Mouse (Mus musculus) gonadal fat pad, adult 2 months (tissue): ENCODE results near the gene 6030445D17Rik. TPM values are rescaled to one million over a fixed set of nuclear protein-coding genes. Genes with fewer than 3 reads are reported as not detected.

ENCODE experiments used
- DNase-seq: peaks from one replicate; pipeline ENCODE4 v3.0.0-alpha.2; 2012; ENCODE audit warnings: low read depth
- polyA plus RNA-seq: library from polyadenylated mRNA; depleted of rRNA; stranded (reverse); fragments of >200 nt; gene quantifications from 2 replicates; pipeline ENCODE4 v1.2.3, GENCODE M21; 2012; rRNA removed

6030445D17Rik gene
- polyA plus RNA-seq, 1 experiment, result 0.46 TPM

DNA sequence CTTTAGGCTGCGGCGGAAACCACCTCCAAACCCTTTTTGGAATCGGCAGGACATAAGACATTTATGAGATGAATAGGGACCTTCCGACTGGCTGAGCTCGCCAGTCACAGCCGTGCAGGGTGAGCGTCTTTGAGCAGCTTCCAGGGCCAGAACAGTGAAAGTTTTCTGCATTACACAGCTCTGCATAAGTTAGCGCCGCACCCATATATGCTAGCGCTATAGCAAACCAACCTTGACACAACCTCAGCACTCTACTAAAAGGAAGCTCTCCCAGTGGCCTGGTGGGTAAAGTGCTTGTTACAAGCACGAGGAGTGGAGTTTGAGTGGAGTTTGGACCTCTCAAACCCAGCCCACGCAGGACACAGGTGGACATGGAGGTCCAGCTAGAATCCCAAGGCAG is 2.8 kb upstream of the 6030445D17Rik start:
- no peak for DNase-seq

DNA sequence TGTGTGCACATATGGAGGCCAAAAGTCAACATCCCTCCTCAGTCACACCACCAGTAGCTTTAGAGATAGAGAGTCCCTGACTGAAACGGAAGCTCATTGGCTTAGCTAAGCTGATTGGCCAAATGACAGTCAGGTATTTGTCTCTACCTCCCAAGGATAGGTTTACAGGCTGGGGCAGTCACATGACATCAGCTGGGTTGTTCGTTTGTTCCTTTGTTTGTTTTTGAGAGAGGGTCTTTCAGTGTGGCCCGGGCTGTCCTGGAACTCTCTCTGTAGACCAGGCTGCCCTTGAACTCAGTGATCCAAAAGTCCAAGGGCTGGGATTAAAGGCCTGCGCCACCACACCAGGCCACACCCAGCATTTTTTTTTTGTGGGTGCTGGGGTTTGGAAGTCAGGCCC is 844 bp upstream of the 6030445D17Rik start:
- DNase-seq, result no peak

DNA sequence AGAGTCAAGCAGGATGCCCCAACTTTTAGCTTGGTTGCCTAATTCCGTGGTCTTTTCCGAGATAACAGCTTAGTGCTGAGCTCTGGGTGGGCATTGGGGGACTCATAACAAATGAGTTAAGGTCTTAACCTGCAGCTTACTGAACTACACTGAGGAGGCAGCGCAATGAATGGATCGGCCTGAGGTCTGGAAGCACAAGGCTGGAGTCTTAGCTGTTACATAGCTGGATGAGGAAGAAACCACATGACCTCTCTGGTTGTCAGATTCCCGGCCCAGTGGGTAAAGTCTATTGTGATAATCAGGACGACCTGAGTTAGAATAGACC is 327 bp upstream of the 6030445D17Rik start:
- no peak for DNase-seq

DNA sequence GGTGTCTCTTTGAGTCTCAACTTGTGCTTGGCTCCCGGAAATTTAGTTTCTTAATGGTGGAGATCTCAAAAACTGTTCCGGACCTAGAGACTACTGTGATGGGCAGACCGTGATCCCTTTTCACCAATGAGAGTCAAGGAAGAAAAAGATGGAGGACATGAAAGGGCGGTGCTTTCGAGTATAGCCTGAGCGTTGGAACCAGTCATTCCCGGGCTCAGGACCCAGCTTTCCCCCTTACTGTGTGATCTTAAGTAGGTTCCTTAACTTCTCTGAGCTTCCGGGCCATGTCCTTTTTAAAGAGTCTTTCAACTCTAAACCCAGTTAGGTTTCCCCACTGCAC is 759 bp downstream of the 6030445D17Rik start:
- DNase-seq, result no peak

DNA sequence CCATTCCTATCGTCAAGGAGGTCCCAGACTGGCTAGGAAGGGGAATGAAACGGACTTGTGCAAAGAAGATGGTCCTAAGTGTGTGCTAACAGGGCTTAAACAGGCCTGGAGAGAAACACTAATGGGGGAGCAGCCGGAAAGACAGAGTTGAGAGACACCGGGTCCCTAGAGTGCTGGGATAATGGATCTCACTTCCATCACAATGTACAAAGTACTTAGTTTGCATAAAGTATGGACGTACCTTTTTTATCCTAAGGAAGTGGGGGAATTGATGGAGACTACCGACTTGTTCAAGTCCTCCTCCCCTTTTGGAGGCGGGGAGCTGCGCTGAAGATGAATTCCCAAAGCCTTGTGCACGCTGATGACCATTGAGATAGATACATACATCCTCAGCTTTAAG is 1.4 kb downstream of the 6030445D17Rik start:
- DNase-seq, result no peak

DNA sequence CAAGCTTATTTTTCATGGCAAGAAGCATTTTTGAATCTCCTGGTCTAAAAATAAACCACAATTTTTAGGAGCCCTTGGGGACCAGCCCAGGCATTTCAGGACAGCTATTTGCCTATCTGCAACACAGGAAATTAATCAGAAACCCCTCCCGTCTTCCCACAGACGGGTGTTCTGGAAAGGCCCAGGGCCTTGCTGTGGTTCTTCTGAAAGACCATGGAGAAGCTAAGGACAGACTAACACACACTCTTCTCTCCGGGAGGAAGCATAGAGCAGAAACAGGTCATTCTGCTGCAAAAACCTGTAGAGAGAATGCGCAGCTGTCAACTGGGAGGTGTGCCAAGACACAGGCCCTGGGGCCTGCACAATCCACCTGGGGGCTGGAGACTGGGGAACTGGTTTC is 4.2 kb downstream of the 6030445D17Rik start:
- DNase-seq, result no peak

DNA sequence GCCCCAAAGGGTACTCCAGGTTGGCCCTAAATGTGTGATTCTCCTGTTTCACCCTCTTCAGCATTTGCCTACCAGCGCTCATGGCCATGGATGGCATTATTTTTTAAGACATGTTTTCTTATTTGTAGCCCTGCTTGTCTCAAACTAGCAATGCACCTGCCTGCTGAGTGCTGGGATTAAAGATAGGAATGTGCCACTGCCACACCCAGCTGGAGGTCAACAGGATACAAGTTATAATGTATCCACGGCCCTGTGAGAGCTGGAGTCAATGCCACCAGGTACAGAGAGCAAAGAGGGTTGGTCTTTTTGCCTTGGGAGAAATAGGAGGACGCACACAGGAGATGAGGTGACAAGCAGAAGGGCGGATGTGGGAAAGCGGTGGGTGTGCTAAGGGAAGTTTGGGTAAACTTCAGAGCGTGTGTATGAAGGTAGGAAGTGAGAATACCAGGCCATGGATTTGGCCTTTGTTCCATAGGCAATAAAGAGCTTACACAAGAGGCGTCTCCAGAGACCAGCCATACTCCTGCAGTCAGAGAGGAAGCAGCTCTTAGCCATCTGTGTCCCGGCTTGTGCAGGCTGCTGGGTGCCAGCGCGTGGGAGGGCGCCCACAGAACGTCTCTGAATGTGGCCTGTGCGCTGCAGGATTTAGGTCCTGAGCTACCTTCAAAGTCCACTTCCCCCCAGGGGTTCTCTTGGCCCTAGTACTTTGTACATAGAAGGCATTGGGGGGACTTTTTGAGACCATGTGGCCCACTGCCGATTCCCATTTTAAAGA is 6.7 kb downstream of the 6030445D17Rik start:
- peak; percentile 84 for DNase-seq

DNA sequence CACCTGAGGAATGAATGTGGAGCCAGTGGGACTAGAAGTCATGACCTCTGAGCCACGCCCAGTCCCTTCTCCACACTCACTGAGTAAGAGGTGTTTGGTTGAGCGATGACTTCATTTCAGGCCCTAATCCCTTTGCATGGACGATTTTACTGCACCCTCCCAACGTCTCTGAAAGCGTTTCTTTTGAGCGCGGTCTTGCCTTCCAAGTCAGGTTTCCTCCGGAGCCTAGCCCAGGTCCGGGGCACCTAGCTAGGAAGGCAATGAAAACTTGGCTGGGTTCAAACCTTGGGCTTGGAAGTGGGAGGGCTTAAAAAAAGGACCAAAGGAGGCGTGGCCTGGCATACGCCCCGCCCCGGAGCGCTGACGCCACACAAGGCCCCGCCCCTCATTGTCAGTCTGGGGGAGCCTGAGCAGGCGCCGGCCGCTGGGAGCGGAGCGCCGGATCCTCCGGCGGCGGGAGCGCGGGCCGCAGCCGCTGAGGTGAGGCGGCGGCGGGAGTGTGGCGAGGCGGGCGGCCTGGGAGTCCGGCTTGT is 7.4 kb downstream of the 6030445D17Rik start, which contains the start of gene Luzp1:
TSS of gene Luzp1 (plus strand) at position 391 of the 533 bp plus-strand sequence.
- DNase-seq, result peak; percentile 67

DNA sequence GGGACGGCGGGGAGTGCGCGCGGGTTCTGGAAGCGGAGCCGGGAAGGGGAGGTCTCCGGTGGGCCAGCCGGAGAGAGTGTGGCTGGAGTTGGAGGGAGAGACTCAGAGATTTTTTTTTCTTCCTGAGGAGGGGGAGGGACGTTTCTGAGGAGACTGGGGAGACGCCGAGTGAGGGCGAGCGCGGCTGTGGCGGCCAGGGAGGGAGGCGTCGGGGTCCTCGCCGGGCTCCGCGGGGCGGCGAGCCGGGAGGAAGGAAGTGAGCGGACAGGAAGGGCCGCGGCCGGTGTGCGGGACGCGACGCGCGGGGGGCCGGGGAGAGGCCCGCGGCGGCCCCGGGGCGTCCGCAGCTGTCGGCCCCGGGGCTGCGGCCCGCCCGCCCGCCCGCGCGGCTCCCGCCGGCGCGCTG is 7.9 kb downstream of the 6030445D17Rik start:
- DNase-seq, result no peak

DNA sequence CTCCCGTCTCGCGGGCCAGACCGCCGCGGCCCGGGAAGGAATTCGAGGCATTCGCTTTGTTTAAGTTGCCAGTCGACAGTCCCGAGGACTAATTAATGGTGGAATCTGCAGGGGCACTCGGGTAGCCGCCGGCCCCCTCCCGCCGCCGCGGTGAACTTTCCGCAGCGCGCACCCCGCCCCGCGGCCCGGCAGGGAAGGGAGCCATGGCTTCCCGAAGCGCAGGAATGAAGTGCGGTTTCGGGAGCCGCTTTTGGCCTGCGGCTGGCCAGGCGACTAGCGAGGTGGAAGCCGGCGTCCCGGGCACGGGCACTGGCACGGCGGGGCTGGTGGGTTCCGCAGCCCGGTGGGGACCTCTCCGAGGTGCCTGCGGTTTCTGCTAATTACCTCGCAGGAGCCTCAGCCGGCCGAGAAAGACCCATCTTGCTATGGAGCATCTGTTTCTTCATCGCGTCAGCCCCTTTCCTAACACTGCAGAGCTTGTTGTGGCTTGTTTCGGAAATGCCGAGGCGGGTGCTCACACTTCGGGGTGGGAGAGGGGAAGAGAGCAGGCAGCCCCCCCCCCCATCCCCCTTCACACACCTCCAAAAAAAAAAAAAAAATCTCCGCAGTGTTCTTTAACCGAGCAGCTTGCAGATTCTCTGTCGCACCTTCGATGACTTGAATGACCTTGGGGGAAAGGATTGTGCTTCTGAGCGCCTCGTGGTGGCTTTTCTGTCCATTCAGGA is 8.5 kb downstream of the 6030445D17Rik start:
- DNase-seq, result peak; percentile 30

DNA sequence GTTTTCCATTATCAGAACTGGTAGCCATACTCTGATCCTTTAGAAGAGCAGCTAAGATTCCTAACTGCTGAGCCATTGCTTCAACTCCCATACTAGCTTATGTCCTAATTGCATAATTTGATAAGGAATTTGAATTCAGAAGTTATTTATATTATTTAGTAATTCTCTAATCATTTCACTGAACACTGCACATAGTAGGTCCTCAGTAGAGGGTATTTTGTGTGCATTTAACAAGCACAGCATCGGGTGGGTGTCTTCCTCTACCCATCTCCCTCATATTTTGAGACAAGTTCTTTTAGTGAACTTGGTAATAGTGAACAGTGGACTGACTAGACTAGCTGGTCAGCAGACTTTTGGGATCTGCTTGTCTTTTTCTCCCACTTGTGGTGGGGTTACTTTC is 14.6 kb downstream of the 6030445D17Rik start:
- DNase-seq, result no peak

DNA sequence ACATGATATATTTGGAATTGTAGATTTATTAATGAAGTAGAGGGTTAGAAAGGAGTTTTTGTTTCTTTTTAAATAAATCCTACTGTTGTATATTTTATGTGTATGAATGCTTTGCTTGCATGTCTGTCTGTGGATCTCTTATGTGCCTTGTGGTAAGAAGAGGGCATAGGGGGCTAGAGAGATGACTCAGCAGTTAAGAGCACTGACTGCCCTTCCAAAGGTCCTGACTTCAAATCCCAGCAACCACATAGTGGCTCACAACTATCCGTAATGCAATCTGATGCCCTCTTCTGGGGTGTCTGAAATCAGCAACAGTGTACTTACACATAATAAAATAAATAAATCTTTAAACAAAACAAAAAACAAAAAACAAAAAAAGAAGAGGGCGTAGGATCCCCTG is 24.5 kb downstream of the 6030445D17Rik start:
- no peak for DNase-seq

DNA sequence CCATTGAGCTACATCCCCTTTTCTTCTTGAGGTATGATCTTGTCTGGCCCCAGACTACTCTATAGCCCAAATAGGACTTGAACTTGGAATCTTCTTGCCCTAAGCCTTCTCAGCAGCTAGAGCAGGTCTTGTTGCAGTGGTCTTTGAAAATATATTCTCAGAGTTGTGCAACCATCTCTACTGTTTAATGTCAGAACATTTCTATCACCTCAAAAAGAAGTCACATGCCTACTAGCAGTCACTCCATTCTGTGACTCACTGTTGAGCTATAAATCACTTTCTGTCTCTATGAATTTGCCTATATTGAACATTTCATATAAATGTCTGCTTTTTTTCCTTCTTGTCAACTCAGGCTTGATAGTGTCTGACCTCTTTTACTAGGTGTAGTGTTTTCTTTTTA is 33.9 kb downstream of the 6030445D17Rik start:
- no peak for DNase-seq

DNA sequence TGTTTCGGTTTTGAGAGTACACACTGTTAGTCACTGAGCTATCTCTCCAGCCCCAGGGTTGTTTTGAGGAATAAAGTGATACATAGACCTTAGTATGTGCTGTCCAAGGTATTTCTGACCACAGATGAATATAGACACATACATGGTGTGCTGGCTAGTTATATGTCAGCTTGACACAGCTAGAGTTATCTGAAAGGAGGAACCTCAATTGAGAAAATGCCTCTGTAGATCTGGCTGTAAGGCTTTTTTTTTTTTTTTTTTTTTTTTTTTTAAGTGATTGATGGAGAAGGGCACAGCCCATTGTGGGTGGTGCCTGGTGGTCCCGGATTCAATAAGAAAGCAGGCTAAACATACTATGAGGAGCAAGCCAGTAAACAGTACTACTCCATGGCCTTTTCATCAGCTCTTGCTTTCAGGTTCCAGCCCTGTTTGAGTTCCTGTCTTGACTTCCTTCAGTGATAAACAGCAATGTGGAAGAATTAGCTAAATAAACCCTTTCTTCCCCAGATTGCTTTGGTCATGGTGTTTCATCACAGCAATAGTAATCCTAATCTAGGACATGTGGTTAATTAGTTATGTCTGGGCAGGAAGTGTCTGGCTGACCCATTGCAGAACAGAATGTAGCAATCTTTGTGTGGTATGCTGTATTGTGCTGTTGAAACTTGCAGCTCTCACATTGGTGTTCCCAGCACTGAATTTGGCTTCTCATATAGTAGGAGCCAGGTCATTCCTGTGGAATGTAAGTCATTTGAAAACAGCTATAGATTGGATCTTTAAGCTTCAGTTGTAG is 43.6 kb downstream of the 6030445D17Rik start:
- peak; percentile 77 for DNase-seq

DNA sequence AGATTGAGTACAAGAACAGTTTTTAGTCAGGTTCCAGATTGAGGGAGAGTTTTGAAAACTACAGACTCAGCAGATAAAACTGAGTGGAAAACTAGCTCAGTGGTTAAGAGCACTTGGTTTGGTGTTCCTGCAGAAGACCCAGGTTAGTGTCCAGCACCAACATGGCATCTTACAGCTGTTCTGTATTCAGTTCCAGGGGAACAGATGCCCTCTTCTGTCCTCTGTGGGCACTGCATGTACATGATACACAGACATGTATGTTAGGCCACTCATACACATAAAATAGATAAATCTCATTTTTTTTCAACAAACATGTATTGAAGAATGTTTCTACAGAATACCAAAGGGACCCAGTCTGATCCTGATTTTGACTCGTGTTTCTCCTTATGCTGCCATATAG is 47.8 kb downstream of the 6030445D17Rik start:
- no peak for DNase-seq

DNA sequence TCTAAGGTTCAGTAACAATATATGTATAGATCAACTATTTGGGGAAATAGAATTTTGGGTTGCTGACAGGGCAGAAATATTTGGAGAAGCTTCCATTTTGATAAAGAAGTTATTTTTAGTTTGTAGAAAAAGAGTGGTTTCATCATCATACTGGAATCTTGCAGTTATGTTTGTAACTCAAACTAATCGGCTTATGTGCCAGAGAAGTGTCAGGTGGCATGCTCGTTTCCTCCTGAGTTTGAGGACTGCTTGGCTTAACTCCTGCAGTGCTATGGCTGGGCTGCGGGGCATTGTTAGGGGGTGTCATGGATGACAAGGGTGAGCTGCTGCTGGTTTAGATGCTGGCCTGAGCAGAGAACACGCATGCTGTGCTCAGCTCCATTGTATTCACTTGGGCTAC is 49.7 kb downstream of the 6030445D17Rik start:
- no peak for DNase-seq

DNA sequence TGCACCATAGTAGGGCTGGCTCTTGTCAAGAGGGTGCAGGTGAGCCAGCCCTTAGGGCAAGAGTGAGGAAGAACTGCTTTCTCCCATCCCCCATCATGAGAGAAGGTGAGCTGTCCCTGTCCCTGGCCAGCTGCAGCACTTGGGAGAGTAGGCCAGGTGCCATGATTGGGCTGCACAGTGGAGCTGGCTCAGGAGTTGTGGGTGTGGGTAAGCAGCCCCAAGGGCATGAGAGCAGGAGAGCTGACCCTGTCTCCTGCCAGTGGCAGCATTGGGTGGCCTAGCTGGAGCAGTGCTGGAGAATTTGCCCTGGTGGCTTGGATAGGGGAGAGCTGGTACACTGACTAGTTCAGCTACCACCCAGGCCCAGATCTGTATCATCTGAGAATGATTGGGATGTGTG is 50.9 kb downstream of the 6030445D17Rik start:
- DNase-seq, result no peak

Other genes starting within 250 kb of the 6030445D17Rik start
- gene Tcea3, start 214.5 kb upstream of the 6030445D17Rik start, polyA plus RNA-seq, result 3.1 and 5.1 TPM in 2 replicates
- gene Zfp46, start 177.6 kb upstream of the 6030445D17Rik start, polyA plus RNA-seq, result 27.6 and 30.4 TPM in 2 replicates
- 12.6 and 20.7 TPM in 2 replicates for gene Hnrnpr, start 151.3 kb upstream of the 6030445D17Rik start, polyA plus RNA-seq
- gene Htr1d, start 38.7 kb upstream of the 6030445D17Rik start, polyA plus RNA-seq, result 0.32 and 0.41 TPM in 2 replicates
- 11.1 and 14.9 TPM in 2 replicates for gene Luzp1, start 7.5 kb downstream of the 6030445D17Rik start, polyA plus RNA-seq
- 26.1 and 30.5 TPM in 2 replicates for gene Kdm1a, start 140.5 kb downstream of the 6030445D17Rik start, polyA plus RNA-seq
- 0.42 and 0.43 TPM in 2 replicates for gene Tex46, start 148.2 kb downstream of the 6030445D17Rik start, polyA plus RNA-seq
- gene Lactbl1, start 160.4 kb downstream of the 6030445D17Rik start, polyA plus RNA-seq, result 0.03 and 0.04 TPM in 2 replicates